Mouse (Mus musculus) kidney, postnatal 36 days (tissue): ENCODE results near the gene Gm36028.

Experiments used
- DNase-seq, 2 experiments: peaks; one replicate each; pipeline ENCODE4 v3.0.0; 2021 to 2022; ENCODE audit warnings: mixed read lengths in 2 of 2

The Gm36028 gene

DNA sequence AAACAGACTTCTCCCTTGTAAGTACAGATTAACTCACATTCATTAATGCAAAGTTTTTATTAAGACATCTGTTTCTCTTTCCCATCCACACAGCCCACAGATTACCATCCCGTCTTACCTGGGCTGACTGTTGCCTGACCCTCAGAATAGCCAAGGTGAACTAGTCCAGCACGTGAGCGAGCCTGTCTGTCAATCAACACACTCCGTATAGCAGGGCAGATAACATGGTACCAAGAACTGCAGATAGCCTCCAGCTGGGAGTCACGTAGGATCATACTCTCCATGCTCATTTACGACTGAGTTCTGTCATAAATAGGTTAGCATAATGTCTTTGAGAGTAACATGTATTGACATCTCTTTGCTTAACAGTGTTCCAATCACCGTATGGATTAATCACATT, at the start of gene Gm36028:
Gm36028 (minus strand) TSS at position 118 of the 400 bp plus-strand sequence.
- DNase-seq: no peak

DNA sequence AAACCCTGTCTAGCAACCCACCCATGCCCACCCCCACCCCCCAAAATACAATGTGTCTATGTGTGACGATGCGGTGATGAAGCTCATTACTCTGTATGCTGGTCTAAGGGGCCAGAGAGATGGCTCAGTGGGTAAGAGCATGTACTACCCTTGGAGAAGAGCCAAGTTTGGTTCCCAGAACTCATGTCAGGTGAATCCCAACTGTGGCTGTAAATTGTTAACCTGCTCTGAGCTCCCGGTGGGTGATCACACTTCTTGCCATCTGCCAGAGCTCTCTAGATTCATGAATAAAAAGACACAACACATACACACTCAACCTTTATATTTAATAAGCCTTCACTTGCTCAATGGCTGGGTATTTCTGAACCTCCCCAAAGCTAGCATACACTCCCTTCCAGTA, 45.5 kb upstream of the Gm36028 start:
- DNase-seq: peak; percentile 47 to 82

DNA sequence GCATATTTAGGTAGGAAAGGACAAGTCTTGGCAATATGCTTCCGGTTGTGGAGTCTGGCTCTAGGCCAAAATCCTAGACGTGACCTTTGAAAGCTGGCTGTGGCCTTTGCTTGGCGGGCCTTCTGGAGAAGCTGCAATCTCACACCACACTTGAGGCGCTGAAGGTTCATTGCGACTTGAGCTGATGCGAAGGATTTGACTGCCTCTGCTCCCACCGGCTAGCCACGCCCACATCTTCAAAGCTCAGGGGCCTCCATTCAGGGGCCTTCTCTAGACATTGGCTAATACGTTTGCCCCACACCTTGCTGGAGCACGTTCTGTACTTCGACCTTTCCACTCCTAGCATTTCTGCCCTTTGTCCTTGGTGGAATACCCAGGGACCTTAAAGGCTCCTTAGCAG, 40.4 kb upstream of the Gm36028 start:
- peak; percentile 73 to 74 for DNase-seq

DNA sequence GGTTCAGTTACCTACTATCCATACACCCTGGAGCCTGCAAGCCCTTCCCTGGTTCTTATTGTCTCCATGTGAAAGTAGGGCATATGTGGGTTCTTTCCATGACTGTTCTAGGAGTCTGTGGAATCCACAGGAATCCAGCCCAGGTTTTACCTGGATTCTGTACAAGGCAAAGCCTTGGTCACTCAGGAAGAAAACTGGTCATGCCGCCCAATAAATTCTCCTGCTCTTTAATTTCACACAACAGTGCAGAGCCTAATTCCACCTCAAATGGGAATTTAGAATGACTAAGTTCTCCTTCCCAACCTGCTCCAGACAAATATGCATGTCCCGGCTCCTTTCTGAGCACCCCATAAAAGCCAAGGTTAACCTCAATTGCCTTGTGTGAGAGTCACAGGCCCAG, 38.4 kb upstream of the Gm36028 start:
- peak; percentile 70 to 72 for DNase-seq

DNA sequence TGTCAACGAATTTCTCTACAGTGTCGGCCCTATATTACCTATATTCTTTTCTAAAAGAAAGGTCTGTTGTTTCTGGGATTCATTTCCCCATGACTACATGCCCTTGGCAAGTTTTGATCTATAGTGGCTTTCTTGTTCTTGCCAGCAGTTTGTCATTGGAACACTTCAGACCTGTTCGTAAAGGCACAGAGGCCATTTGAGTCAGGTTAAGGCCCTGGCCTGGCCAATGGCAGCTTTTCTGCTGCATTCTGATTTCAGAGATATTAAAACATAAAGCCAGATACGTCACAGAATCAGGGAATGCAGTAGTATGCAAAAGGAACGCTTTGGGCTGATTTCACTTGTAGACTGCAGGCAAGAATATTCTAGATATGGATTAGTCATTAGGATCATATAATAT, 37.8 kb upstream of the Gm36028 start:
- DNase-seq: no peak

DNA sequence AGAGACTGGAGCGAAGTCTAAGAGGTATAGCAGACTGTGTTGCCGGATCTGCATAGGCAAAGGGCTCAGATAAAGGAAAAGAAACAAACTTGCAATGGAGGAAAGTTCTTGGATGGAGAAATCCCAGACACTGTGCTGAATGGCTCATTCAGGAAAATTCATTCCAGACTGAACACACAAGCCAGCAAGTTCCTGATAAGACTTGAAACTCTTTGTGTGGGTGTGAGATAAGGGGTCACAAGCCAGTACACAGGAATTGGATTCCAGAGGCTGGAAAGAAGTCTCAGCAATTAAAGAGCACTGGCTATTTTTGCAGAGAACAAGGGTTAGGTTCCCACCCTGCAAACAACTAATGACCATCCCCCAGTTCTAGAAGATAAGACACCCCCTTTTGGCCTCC, 33.0 kb upstream of the Gm36028 start:
- DNase-seq: no peak

DNA sequence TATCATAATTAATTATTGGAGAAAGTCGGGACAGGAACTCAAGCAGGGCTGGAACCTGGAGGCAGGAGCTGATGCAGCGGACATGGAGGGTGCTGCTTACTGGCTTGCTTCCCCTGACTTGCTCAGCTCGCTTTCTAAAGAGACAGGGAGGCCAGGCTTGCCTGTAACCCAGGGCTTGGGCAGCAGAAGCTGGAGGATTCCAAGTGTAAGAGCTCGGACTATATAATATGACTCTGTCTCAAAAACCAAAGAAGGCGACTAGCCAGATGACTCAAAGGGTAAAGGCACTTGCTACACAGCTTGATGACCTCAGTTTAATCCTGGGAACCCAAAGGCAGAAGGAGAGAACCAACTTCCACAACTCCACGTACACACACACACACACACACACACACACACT, 32.4 kb upstream of the Gm36028 start:
- no peak for DNase-seq

DNA sequence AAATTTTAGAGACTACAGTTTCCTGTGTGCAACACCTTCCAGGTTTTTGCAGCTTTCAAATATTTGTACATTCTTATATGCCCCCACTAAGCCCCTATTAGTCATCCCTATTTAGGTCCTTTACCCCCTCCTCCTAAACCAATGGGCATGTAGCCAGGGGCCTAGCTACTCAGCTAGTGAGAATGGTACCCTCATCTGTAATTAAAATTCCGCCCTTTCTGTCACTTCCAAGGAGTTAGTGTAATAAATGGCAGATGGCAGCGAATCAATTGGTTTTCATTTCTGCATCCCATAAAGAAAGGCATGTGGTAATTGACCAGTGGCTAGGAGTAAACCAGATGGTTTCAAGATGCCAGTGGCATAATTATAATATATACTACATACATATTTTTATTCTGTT, 31.7 kb upstream of the Gm36028 start:
- no peak for DNase-seq

DNA sequence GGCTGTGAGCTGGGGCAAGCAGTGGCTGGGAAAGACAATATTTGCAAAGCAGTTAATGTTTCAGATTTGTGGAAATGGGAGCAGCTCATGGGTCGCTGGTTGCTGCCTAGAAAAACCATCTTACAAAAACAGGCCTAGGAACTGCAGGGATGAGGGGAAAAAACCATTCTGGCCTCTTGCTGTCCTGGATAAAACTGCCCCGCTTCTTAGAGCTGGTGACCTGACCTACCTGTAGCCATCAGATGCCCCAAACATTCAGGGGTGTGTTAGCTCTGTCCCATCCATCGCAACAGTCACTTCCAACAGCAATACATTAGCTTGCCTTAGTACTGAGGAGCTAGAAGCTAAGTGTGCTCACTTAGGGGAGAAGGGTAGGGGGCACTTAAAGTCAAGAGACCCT, 28.0 kb upstream of the Gm36028 start:
- no peak for DNase-seq

DNA sequence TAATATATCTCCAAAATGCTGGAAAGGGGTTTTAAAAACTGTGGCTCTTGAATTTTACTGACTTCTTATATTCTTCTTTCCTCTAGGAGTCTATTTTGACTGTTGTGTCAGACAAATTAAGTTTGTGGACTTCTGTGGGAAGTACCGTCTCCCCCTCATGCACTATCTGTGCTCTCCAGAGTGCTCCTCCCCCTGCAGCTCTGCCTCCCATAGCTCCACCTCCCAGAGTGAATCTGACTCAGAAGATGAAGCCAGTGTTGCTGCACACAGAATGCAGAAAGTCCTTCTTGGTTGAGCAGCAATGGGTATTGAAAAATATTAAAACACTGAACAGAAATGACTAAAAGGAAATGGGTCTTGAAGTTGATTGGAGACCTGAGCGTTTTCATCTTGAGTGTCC, 20.2 kb upstream of the Gm36028 start:
- no peak for DNase-seq

DNA sequence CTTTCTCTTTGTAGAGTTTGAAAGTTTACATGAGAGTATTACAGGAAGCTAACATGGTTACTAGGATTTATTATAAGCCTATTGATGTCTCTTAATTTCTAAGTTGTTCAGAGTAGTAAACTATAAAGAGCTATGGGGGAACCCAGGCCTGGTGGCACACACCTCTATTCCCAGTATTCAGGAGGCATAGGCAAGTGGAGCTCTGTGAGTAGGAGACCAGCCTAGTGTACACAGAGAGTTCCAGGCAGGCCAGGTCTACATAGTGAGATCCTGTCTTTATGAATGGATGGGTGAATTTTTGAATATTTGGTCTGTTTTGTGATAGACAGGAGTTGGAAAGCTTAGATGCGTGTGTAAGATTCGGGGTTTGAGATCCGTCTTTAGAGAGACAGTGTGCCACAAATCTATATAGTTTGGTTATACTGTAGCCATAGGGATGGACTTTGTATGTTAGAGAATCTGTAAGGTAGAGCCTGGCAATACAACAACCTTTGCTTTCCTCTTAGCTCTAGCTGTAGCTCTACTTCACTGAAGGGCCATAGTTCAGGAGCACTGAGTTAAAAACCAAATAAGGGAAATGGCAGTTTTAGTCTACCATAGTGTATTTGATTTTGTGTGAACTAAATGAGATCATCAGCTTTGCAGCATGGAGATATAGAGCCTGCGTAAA, 18.9 kb upstream of the Gm36028 start:
- no peak for DNase-seq

DNA sequence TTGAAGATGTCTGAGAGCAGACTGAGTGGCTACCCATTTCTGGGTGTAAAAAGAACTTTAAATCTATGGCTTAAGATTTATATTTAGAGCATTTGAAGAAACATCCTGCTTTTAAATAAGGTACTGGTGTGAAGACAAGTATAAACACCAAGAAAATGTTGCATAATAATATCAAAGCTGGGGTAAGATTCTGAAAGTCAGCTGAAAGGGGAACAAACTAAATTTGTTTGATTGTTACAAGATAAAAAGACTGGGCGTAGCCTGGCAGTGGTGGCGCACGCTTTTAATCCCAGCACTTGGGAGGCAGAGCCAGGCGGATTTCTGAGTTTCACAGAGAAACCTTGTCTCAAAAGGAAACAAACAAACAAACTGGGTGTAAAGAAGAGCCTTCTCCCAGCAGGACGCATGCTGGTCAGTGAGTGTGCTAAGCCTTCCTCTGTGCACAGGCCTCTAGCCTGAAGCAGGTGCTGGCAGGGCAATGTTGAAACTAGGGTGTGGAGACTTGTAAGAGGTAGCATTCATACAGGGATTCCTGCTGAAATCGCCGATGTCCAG, 18.1 kb upstream of the Gm36028 start:
- DNase-seq: no peak

DNA sequence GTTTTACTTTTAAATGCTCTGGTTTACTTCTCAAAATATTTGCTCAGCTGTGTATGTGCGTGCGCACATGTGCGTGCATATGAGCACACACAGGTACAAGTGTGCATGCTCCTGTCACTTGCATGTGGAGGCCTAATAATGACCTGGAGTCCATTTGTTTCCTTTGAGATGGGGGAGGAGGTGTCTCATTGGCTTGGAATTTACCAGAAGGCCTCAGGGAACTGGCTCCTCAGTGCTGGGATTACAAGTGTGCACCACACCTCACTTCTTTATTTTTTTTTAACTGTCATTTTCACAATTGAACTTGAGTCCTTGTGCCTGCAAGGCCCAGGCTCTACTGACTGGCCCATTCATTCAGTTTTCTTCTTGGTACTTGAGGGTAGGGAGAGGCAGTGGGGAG, 16.5 kb upstream of the Gm36028 start:
- DNase-seq: no peak

DNA sequence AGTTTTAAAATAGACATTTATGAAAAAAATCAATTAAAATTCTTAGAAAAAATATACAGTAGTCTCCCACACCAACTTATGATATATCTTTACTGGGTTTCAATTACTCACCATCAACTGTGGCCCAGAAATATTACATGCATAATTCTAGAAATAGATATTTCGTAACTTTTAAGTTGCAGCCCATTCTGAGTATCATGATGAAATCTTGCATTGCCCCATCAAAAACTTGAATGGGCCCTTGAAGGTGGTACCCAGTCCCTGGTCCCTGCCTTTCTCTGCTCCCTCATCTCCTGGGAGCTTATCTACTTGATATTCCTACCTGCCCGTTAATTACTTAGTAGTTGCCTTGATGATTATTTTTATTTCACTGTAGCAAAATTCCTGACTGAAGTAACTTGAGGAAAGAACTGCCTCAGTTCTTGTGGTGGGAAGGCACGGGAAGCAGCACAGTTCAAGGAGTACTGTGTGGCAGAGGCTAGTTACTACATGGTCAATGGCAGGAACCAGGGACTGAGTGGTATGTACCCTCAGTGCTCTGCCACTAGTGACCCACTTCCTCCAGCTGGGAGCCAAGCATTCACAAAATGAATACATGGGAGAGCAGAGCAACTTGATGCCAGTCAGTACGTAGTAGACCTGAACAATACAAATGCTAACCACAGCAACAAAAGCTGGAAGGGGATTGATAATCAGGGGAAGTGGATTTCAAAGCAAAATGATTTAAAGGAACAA, 13.7 kb upstream of the Gm36028 start:
- no peak for DNase-seq

DNA sequence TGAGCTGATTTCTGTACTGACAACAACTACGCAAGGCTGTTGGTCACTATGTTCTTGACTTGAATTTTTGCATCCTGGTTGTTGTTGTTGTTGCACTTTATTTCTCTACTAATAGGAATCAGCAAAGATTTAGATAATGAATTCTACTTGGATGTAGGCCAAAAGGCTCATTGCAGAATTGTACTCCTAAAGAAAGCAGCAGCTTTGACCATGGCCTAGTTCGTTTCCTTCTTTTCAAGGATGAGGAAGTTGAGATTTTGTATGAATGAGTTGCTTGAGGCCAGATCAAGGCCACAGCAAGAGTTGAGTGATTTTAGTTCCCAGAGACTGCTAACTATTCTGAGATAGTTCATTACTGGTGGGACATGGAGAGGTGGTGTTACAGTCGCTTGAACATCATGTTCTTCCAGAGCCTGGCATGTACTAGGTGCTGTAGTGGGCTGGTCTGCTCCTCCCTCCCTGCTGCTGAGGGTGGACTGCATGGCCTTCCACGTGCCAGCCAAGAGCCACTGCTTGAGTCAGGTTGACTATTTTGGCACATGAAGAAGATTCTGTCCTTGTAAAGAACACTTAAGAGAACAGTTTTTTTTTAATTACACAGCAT, 10.3 kb upstream of the Gm36028 start:
- DNase-seq: peak; percentile 70 to 91

DNA sequence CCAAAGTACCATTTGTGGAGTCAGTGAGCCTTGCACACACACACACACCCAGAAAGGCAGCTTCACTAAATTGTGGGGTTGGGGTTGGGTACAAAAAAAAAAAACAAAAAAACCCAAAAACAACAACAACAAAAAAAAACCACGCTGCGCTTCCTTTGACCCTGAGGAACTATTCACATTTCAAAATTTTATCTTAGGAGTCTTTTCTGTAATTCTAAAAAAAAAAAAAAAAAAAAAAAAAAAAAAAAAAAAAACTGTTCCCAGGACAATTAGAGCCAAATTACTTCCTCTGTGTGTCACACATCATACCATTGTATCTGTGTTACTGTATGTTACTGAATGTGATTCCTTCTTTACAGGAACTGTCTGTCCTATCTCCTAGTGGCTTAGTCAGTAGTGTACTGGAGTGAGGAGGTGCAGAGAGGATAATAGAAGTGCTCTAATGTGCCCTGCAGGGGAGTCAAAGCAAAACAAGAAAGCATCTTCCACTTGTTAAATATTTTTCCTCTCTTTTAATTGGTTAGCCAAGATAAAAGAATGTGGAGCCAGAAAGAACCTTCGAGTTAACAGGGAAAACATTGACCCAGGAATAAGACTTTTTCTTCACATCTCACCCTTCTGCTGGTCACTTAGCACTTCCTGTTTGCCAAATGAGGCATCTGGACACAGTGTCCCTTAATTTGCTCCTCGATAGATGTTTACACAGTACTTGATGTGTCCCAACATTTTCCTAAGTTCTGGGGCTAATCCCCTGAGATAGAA, 8.7 kb upstream of the Gm36028 start:
- peak in 1 of 2 experiments; percentile 51 for DNase-seq

DNA sequence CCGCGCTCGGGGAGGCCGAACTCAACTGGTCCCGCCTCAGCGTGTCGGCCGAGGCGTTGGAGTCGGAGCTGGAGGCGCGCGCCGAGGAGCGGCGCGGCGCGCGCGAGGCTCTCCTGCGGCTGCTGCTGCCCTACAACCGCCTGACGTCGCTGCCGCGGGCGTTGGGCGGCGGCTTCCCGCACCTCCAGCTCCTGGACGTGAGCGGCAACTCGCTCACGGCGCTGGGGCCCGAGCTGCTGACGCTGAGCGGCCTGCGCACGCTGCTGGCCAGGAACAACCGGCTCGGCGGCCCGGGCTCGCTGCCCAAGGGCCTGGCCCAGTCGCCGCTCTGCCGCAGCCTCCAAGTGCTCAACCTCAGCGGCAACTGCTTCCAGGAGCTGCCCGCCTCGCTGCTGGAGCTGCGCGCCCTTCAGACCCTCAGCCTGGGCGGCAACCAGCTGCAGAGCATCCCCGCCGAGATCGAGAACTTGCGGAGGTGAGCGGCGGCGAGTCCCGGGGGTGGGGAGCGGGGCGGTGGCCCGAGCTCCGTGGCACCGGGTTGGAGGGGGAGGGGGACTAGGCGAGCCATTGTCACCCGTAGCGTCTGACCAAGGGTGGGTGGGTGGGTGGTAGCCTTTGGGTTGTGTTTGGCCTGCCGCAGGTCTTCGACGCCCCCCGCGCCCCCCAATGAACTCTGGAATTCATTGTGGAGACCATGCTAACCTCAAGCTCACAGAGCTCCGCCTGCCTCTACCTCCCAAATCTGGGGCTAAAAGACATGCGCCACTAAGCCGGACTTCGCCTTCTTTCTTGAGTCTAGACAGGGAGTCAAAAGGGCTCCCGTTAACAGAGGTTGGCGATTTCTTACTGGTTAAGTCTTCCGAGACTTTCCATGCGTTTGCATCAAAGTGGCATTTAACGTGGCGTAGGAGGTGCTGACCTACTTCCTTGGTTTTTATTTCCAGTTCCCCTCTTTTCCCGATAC, 7.8 kb upstream of the Gm36028 start:
- DNase-seq: peak; percentile 76 to 82

DNA sequence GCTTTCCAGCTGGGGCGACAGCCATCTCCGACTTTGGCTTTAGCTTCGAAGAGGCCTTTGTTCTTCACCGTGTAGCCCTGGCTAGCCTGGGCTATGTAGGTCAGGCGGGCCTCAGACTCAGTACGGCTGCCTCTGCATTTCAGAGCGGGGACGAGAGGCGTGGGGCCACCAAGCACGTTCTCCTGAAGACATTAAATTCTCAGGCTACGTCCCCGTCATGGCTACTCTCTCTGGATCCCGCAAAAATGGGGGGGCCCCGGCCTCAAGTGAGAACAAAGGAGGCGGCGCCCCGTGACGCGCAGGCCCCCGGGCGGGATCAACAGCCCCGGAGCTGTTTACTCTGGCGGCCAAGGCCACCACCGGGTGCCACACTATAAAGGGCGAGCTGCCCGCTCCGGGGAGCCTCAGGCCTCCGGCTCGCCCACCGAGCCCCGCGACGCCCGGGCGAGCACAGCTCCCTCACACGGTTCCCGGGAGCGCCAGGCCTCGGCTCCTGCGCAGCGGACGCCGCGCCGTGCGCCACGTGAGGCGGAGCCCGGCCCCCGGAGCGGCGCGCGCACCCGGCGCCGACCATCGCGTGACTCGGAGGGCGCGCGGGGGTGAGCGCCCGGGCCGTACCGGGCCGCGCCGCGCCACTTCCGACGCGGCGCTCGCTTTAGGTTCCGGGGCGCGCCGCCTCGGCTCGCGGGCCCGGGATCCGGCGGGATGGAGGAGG, 7.0 kb upstream of the Gm36028 start, which contains the start of gene Lrrc58:
Lrrc58 (plus strand) TSS at position 599 of the 715 bp plus-strand sequence.
- peak; percentile 81 to 92 for DNase-seq

DNA sequence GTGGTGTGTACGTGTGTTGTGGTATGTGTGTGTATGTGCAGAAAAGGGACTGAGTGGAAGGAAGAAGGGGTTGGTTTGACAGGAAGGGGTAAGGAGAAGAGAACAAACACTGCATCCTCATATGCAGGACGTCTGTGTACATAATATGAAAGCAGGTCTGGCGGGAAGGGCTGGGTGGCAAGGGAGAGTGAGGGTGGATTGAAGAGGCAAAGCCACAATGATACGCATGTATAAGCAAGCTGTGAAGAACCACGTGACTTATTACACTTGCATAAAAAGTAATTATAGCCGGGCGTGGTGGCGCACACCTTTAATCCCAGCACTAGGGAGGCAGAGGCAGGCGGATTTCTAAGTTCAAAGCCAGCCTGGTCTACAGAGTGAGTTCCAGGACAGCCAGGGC, 4.9 kb upstream of the Gm36028 start:
- DNase-seq: no peak

DNA sequence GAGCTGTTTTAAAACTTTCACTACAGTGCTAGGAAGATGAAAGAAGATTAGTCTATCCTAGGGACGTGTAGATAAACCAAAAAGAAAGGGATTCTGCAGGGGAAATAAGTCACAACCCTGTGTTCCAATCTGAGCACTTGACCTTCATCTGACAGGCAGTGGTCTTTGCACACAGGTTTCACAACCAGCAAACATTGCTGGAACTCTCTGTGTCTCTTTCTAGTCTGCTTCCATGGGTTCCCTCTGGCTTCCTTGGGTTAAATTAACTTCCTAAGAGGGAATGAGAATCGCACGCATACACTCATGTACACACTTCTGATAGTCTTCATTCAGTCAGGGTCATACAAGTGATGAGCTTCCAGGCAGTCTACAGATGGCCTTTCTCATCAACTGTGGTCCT, 2.9 kb upstream of the Gm36028 start:
- DNase-seq: no peak

DNA sequence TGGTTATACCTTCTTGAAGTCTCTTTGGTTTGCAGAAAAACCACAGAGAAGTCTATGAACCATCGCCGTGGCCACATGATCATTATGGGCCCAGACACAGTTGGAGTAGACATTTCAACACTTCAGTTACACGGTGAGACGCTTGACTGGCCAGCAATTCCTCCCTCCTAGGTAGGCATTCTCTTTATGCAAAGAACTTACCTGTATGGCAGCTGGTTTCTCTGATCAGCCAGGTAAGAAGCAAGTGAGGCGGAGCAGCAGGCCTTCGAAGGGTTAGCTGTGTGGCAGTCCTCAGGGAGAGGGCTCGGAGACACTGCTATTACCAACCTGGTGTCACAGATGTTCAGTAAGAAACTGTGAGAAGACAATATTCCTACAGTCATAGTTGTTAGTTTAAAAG, 733 bp downstream of the Gm36028 start:
- DNase-seq: peak in 1 of 2 experiments; percentile 53
